Mouse (Mus musculus) heart, embryonic 12.5 days (tissue): ENCODE data around the gene Hcrt. TPM values are rescaled to one million over a fixed set of nuclear protein-coding genes. Genes with fewer than 3 reads are reported as not detected.
A peak's percentile ranks its signal among the peaks of the same experiment; 100 is the strongest.

Experiments used
- ATAC-seq: fragments of 200-750 bp; cut with Nextera tagmentation; 2 replicates; pipeline ENCODE4 v1.8.0; 2017; ENCODE audit warnings: moderate TSS enrichment, moderate library complexity; ENCODE audit not compliant: insufficient number of reproducible peaks, low FRiP score
- H3K27ac ChIP-seq: fragments of 300-500 bp; sonication (generic); 2 replicates; pipeline ENCODE4 v1.5.1; 2016; ENCODE audit warnings: mild to moderate bottlenecking, moderate library complexity; ENCODE audit not compliant: poor library complexity, severe bottlenecking
- H3K27me3 ChIP-seq: fragments of 300-500 bp; sonication (generic); replicated peaks from 2 replicates; pipeline ENCODE4 v1.6.1; 2016; ENCODE audit warnings: mild to moderate bottlenecking, moderate library complexity
- H3K36me3 ChIP-seq: fragments of 300-500 bp; sonication (generic); 2 replicates; pipeline ENCODE4 v1.6.1; 2016; ENCODE audit warnings: mild to moderate bottlenecking, moderate library complexity
- H3K4me1 ChIP-seq: fragments of 300-500 bp; sonication (generic); replicated peaks from 2 replicates; pipeline ENCODE4 v1.6.1; 2016; ENCODE audit warnings: mild to moderate bottlenecking
- H3K4me2 ChIP-seq: fragments of 300-500 bp; sonication (generic); 2 replicates; pipeline ENCODE4 v1.6.1; 2016; ENCODE audit warnings: mild to moderate bottlenecking, moderate library complexity
- H3K4me3 ChIP-seq: fragments of 300-500 bp; sonication (generic); 2 replicates; pipeline ENCODE4 v1.5.1; 2016; ENCODE audit warnings: mild to moderate bottlenecking
- H3K9ac ChIP-seq: fragments of 300-500 bp; sonication (generic); 2 replicates; pipeline ENCODE4 v1.6.1; 2016; ENCODE audit warnings: mild to moderate bottlenecking, moderate library complexity
- H3K9me3 ChIP-seq: fragments of 300-500 bp; sonication (generic); replicated peaks from 2 replicates; pipeline ENCODE4 v1.6.1; 2016; ENCODE audit warnings: mild to moderate bottlenecking, moderate library complexity
- WGBS: fragments of 180-500 bp; shearing (Covaris S2); methylation state at CpG from one replicate; pipeline ENCODE4 v1.1.7; 2016; 5-methylcytosine and 5-hydroxymethylcytosine counted together
- polyA plus RNA-seq: library from polyadenylated mRNA; unstranded; fragments of >200 nt; fragmentation: Nextera tagmentation; extraction: Ambion mirVana; gene quantifications from 2 replicates; pipeline ENCODE4 v1.2.1, GENCODE M21; 2016

The Hcrt gene
- polyA plus RNA-seq, 1 experiment from 2014 or later: not detected

GRCm38 (mm10) chr11:100750127-100750526, 12.6 kb downstream of the Hcrt start:
- no peaks in the 10 kb centered on the region for H3K4me1 ChIP-seq
- H3K4me3 ChIP-seq: no peak overlapping the region
- peaks cover 87% of the 10 kb centered on the region for H3K27me3 ChIP-seq
- 83% methylated on average over 16 of the region's 16 CpGs for WGBS
- H3K4me2 ChIP-seq: no peak overlapping the region
- H3K36me3 ChIP-seq: no peaks in the 10 kb centered on the region
- H3K9ac ChIP-seq: no peak overlapping the region
- no peaks in the 10 kb centered on the region; the same call in 1 of the 2 replicates for H3K9me3 ChIP-seq
- H3K27ac ChIP-seq: no peak overlapping the region
- no peak for ATAC-seq

DNA sequence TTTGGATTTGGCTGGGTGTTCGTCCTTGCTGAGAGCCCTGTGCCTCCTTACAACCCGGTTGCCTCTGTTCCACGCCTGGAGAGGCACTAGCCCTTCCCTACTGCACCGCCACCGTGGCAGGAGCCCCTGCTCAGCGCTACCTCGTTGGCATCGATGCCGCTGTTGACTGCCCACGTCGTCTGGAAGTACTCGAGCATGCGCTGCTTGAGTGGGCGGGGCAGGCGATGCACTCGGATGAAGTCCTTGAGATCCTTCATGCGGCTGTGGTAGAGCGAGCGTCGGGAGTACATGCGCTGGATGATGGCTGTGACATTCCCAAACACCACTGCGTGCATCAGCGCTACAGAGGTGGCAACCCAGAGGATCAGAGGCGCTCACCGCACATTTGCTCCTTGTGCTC, 13.3 kb downstream of the Hcrt start:
- peaks cover 81% of the 10 kb centered on the region for H3K27me3 ChIP-seq
- 28% methylated on average over 25 of the region's 25 CpGs for WGBS

GRCm38 (mm10) chr11:100748620-100749019, 14.1 kb downstream of the Hcrt start:
- Histone ChIP-seq H3K9ac (no peak overlapping the region), H3K27me3 (peaks cover 73% of the 10 kb centered on the region), H3K27ac (no peak overlapping the region), H3K4me3 (no peak overlapping the region), H3K4me1 (no peaks in the 10 kb centered on the region), H3K9me3 (no peaks in the 10 kb centered on the region; the same call in 1 of the 2 replicates), H3K36me3 (no peaks in the 10 kb centered on the region), H3K4me2 (no peak overlapping the region)
- no peak for ATAC-seq
- WGBS: 62% methylated on average over 4 of the region's 4 CpGs

More for the DNA sequence above, 13.3 kb downstream of the Hcrt start:
- no peak overlapping the region for H3K4me2 ChIP-seq
- no peaks in the 10 kb centered on the region; the same call in 1 of the 2 replicates for H3K9me3 ChIP-seq
- no peak overlapping the region for H3K27ac ChIP-seq
- H3K9ac ChIP-seq: no peak overlapping the region
- no peaks in the 10 kb centered on the region for H3K4me1 ChIP-seq
- H3K36me3 ChIP-seq: no peaks in the 10 kb centered on the region
- H3K4me3 ChIP-seq: no peak overlapping the region
- ATAC-seq: no peak

DNA sequence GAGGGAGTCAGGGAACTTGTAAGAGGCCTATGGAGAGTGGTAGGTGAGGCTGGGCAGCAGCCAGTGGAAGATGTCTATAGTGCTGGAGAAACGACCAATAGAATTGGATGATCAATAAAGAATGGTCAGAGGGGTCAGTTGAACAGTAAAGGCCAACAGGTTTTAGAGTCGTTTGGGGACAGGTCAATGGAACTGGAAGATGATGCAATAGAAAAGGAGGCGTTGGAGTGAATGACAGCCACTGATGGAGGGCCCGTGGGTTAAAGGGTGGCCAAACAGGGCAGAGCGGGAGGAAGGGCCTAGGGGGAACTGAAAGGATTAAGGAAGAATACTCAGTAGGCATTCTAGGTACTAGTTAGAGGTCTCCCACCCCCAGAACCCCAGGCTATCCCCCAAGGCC, 15.6 kb downstream of the Hcrt start:
- Histone ChIP-seq H3K27me3 (peaks cover 62% of the 10 kb centered on the region), H3K4me1 (no peaks in the 10 kb centered on the region), H3K4me2 (no peak overlapping the region), H3K9me3 (no peaks in the 10 kb centered on the region; the same call in 1 of the 2 replicates), H3K36me3 (no peaks in the 10 kb centered on the region), H3K27ac (no peak overlapping the region), H3K9ac (no peak overlapping the region), H3K4me3 (no peak overlapping the region)
- ATAC-seq: no peak
- 61% methylated on average over 5 of the region's 5 CpGs for WGBS

GRCm38 (mm10) chr11:100746546-100746945, 16.2 kb downstream of the Hcrt start:
- Histone ChIP-seq H3K27me3 (peaks cover 57% of the 10 kb centered on the region), H3K36me3 (no peaks in the 10 kb centered on the region), H3K9ac (no peak overlapping the region), H3K4me3 (no peak overlapping the region), H3K27ac (no peak overlapping the region), H3K9me3 (no peaks in the 10 kb centered on the region; the same call in 1 of the 2 replicates), H3K4me2 (no peak overlapping the region), H3K4me1 (no peaks in the 10 kb centered on the region)
- WGBS: 75% methylated on average over 10 of the region's 10 CpGs
- no peak for ATAC-seq

GRCm38 (mm10) chr11:100745085-100745484, 17.6 kb downstream of the Hcrt start:
- Histone ChIP-seq H3K4me2 (no peak overlapping the region), H3K9ac (no peak overlapping the region), H3K27me3 (peaks cover 50% of the 10 kb centered on the region), H3K4me3 (no peak overlapping the region), H3K27ac (no peak overlapping the region), H3K36me3 (no peaks in the 10 kb centered on the region), H3K4me1 (no peaks in the 10 kb centered on the region), H3K9me3 (no peaks in the 10 kb centered on the region)
- peak; percentile 52; the same call in 1 of the 2 replicates for ATAC-seq
- WGBS: 15% methylated on average over 6 of the region's 6 CpGs

GRCm38 (mm10) chr11:100741348-100741747, 21.4 kb downstream of the Hcrt start:
- Histone ChIP-seq H3K27me3 (peaks cover 18% of the 10 kb centered on the region), H3K4me2 (no peak overlapping the region), H3K9me3 (no peaks in the 10 kb centered on the region), H3K36me3 (no peaks in the 10 kb centered on the region), H3K27ac (no peak overlapping the region), H3K9ac (no peak overlapping the region), H3K4me1 (peaks cover 11% of the 10 kb centered on the region), H3K4me3 (no peak overlapping the region)
- no peak for ATAC-seq
- WGBS: 59% methylated on average over 6 of the region's 6 CpGs

- peak overlapping the region; percentile 98 for H3K4me2 ChIP-seq
- no peak overlapping the region for H3K27ac ChIP-seq
- peak overlapping the region; percentile 99 for H3K4me3 ChIP-seq
- ATAC-seq: no peak
- 0 out of 2 replicates have a peak, but pooled peaks cover 3% of the 10 kb centered on the region for H3K36me3 ChIP-seq
- H3K9ac ChIP-seq: 0 out of 2 replicates have a peak overlapping the region, but pooled peaks have one; percentile 67
- H3K9me3 ChIP-seq: no peaks in the 10 kb centered on the region
- H3K4me1 ChIP-seq: peaks cover 24% of the 10 kb centered on the region
- 19% methylated on average over 5 of the region's 5 CpGs for WGBS
- peaks cover 7% of the 10 kb centered on the region for H3K27me3 ChIP-seq
These were observed 24.0 kb downstream of the Hcrt start for GRCm38 (mm10) chr11:100738749-100739148.

GRCm38 (mm10) chr11:100738066-100738604, 24.6 kb downstream of the Hcrt start, which contains the start of gene Rab5c:
Gene Rab5c, minus strand, starts transcription at chr11:100738215.
- peak within 1 kb of the TSS; percentile 65; the same call in 1 of the 2 replicates for H3K27ac ChIP-seq
- peaks cover 7% of the 10 kb centered on the region for H3K27me3 ChIP-seq
- under 1% methylated on average over 39 of the region's 39 CpGs for WGBS
- peak within 1 kb of the TSS; percentile 99 for H3K4me3 ChIP-seq
- H3K9ac ChIP-seq: peak within 1 kb of the TSS; percentile 98
- no peaks in the 10 kb centered on the region for H3K9me3 ChIP-seq
- peak within 1 kb of the TSS; percentile 98 for H3K4me2 ChIP-seq
- H3K36me3 ChIP-seq: peaks cover 5% of the 10 kb centered on the region; the same call in 1 of the 2 replicates
- peaks cover 24% of the 10 kb centered on the region for H3K4me1 ChIP-seq
- ATAC-seq: peak; percentile 99

DNA sequence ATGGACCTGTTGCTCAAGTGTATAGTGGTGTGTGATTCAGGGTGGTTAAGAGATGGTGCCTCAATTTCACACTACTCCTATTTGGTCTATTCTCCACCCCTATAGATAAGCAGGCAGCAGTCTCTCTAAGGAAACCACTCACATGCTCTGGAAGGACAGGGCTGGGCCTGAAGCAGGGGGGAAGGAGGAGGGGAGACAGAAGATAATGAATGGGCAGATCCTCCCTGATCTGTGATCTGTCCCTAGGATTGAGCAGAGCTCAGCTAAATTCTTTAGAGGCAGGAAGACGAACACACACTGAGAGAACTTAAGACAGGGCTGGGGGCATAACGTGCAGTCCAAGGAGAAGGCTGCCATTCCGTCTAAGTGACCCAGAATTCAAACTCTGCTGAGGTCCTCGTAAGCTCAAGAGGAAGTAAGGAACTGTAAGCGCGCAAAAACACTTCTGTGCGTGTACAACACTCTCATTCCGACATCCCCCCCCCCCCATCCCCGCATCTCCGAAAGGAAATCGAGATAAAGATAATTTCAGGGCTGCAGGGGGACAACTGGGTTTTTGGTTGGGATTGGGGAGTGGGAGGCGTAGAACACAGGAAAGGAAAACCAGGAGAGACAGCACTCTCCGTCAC, 25.5 kb downstream of the Hcrt start:
- H3K27ac ChIP-seq: 0 out of 2 replicates have a peak overlapping the region, but pooled peaks have one; percentile 65
- H3K4me1 ChIP-seq: peaks cover 24% of the 10 kb centered on the region
- ATAC-seq: no peak
- 2% methylated on average over 13 of the region's 13 CpGs for WGBS
- peaks cover 7% of the 10 kb centered on the region for H3K27me3 ChIP-seq
- H3K4me2 ChIP-seq: peak overlapping the region; percentile 98
- peak overlapping the region; percentile 98 for H3K9ac ChIP-seq
- H3K36me3 ChIP-seq: peaks cover 9% of the 10 kb centered on the region; the same call in 1 of the 2 replicates
- no peaks in the 10 kb centered on the region for H3K9me3 ChIP-seq
- H3K4me3 ChIP-seq: peak overlapping the region; percentile 99

DNA sequence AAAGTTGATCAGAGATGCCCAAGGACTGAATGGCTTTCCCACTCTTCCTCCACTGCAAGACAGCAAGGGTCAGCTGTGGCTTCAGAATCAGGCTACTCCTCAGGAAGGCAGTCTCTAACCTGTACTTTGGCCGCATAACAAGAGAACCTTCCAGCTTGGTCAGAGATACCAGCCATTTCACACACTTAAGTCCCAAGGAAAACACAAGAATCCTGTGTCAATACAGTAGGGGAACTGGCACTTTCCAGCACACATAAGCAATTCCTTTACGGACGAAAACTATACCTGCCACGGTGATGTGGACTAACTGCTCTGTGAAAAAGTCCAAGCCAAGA, 26.0 kb downstream of the Hcrt start:
- peaks cover 7% of the 10 kb centered on the region for H3K27me3 ChIP-seq
- H3K4me1 ChIP-seq: peaks cover 24% of the 10 kb centered on the region
- peak overlapping the region; percentile 99 for H3K4me3 ChIP-seq
- H3K4me2 ChIP-seq: peak overlapping the region; percentile 98
- no peaks in the 10 kb centered on the region for H3K9me3 ChIP-seq
- H3K27ac ChIP-seq: no peak overlapping the region
- WGBS: 59% methylated on average over 4 of the region's 4 CpGs
- H3K9ac ChIP-seq: peak overlapping the region; percentile 98
- no peak for ATAC-seq
- peaks cover 9% of the 10 kb centered on the region; the same call in 1 of the 2 replicates for H3K36me3 ChIP-seq
